Mouse (Mus musculus) right cerebral cortex, postnatal 25 days (tissue): ENCODE measurements around the gene Gm609.
A peak's percentile ranks its signal among the peaks of the same experiment; 100 is the strongest.
"Not testable (repeated sequence)": the region's sequence is repeated elsewhere in the genome, so short reads cannot be mapped to it uniquely, and the experiment has no call there.

ENCODE experiments used
- DNase-seq: peaks from one replicate; pipeline ENCODE4 v3.0.0; 2022

The Gm609 gene

GRCm38 (mm10) chr16:45492927-45493326, at the start of gene Gm609:
Gene Gm609 (minus strand): TSS chr16:45492969.
- no peak for DNase-seq

DNA sequence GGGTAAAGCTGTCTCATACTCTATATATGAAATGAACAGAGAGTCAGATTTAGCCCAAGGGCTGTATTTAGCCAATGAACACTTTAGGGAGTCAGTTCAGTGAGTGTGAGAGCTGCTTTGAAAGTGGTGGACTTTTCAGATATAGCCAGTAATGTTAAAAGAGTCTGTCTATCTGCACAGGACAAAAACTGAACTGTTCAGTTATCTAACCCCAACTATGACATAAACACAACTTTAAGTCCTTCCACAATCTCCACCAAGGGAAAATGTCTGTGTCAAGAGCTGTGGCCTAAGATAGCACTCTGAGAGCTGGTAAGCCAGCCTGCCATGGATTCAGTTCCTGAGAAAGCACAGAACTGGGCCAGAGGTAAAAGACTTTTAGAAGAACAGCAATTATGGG, 49.3 kb upstream of the Gm609 start:
- DNase-seq, result no peak

DNA sequence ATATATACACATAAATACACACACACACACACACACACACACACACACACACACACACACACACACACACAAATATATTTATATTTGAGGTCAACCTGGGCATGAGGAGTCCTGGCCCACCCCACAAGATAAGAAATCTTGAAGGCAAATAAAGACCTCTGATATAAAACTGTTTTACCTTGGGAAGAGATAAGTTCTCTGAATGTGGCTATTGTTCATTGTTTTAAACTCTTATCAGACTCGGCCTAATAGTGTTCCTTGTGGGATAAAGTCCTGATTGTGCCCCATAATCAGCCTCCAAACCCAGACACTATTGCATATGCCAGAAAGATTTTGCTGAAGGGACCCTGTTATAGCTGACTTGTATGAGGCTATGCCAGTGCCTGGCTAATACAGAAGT, 45.6 kb upstream of the Gm609 start:
- DNase-seq, result not testable (repeated sequence)

DNA sequence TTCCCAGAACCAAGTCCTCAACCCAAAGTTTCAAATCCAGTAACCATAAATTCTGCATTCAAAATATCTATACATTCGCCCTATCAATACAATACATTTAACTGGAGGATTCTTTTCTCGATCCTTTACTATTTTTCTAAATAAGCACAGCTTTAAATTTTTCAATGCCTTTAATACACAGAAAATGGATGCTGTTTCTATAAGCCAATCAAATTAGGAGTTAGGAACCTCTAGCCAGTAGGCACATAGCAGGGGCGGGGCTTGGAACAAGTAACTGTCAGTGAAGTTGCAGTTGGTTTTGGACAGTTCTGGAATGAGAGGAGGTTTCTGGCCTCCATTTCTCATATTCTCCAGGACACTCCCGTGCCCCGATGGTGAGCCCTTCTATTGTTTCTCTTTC, 42.2 kb upstream of the Gm609 start, which contains the start of gene Slc9c1:
TSS of gene Slc9c1 (plus strand) at position 301 of the 400 bp plus-strand sequence.
- no peak for DNase-seq

- no peak for DNase-seq
These were observed 39.2 kb upstream of the Gm609 start, which contains the start of gene Gm17783 for GRCm38 (mm10) chr16:45531950-45532349. Gene Gm17783 (minus strand): TSS chr16:45532050.

DNA sequence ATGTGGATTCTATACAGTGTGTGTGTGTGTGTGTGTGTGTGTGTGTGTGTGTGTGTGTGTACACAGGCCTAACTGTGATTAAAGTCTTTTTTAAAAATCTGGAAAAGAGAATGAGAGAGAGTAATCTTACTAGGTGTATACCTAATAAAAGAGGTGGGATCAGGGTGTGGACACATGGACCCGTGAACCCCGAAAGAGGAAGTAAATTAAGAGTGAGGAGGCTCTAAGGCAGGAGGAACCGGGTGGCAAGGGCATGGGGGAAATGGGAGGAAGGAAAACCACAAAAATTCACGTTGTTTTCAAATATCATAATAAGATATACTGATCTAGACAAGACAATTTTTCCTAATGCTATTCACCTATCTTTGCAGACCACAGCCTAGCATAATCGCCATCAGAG, 32.8 kb upstream of the Gm609 start:
- DNase-seq, result no peak

DNA sequence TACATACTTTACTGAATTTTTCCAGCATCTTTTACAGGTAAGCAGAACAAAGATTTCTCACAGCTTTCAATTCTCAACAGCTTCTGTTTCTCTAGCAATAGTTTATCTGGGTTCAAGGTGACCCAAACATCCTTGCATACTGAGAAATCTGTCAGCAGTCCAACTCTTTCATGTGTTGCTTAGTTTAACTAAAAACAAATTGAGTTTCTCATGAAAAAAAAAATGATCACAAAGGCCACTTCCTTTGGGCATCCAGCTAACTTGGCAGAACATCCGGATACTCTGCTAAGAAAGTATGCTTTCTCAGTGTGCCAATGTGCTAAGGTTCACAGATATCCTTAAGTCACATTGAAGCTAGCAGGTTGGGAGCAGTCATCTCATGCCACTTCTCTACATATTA, 2.6 kb upstream of the Gm609 start:
- no peak for DNase-seq

- DNase-seq, result no peak
These were observed 15.8 kb downstream of the Gm609 start for GRCm38 (mm10) chr16:45476991-45477390.

DNA sequence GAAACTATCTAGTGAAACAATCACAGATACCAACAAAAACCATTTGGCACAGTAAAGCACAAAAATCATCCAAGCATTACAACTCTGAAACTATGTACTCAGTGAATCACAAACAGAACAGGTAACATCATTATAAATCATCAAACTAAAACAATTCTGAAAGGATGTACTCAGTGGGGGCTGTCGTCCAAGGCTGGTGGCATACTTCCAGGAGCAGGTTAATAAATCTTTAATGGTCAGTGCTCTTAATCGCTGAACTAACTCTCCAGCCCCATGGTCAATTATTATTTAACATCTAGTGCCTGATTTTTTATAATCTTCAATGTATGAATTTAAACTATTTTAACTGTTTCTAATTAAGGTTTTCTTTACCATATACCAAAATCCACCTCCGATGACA, 20.9 kb downstream of the Gm609 start:
- not testable (repeated sequence) for DNase-seq

GRCm38 (mm10) chr16:45454762-45455161, 38.0 kb downstream of the Gm609 start:
- no peak for DNase-seq

DNA sequence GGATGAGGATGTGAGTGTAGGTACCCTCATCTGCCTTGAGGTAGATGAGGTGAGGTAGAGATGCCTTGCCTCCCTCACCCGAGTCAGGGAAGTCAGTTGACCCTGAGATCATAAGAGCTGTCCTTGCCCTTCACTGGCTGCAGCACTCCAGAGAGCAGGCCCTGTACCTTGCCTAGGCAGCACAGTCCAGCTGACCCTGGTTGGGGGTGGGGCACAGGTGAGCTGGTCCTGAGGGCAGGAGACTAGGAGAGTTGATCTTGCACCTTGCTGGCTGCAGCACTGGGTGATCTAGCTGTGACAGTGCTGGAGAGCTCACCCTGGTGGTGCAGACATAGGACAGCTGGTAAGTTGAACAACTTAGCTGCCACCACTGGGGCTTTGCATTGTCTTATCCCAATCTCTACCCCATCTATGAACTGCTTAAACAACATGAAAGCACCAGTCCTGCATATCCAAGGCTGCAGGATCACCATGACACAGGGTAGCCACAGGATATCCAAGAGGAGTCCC, 55.5 kb downstream of the Gm609 start:
- DNase-seq, result no peak

- no peak for DNase-seq
These were observed 57.2 kb downstream of the Gm609 start for GRCm38 (mm10) chr16:45435591-45435990.

- DNase-seq, result no peak
These were observed 65.1 kb downstream of the Gm609 start for GRCm38 (mm10) chr16:45427651-45428050.

GRCm38 (mm10) chr16:45413497-45413896, 79.3 kb downstream of the Gm609 start:
- no peak for DNase-seq

GRCm38 (mm10) chr16:45409064-45409446, 83.7 kb downstream of the Gm609 start:
- not testable (repeated sequence) for DNase-seq

DNA sequence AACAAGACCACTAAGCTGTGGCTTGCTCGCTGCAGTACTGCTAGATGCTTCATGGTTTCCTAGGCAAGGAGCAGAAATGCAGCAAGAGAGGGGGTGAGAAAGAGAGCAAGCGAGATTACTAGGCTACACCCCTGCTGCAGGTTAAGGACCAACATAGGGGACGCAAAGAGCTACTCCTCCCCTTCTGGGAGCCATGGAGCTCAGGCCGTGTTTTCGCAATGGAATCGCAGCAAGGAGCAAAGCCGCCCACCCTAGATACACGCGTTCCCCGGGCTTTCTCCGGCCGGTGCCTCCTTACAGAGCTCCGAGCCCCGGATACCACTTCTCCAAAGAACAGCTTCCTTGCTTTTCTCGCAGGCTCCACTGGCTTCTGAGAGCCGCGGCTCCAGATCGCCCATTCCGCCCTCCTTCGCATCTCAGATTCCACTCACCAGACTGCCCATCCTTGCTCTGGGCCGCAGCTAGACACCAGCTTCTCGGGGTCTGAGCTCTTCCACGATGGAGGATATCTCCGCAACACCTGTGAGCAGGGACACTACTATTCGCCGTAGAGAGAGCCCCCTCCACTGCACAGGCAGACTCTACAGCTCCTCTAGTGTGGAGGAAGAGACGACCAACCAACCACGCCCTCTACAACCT, 84.2 kb downstream of the Gm609 start, which contains the start of gene Cd200:
TSS of gene Cd200 (minus strand) at position 629 of the 639 bp plus-strand sequence.
- DNase-seq, result peak; percentile 75

GRCm38 (mm10) chr16:45407645-45408400, 84.9 kb downstream of the Gm609 start:
- DNase-seq, result no peak

DNA sequence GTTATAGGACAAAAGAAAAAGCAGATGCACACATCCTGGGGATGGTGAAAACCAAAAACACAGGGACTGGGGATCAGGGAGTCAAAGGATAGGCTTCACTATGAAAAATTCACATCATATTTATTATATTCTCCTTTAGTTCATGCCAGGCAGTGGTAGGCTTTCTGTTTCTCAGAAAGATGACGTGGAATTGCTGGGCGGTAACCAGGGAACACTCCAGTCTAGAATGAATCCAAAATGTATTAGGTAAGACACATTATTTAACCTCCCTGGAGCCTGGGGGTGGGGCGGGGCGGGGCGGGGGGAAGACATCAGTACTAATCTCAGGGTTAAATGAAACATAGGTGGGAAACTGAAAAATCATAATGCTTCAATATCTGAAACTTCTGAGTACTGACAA, 85.7 kb downstream of the Gm609 start:
- DNase-seq, result no peak

- DNase-seq, result no peak
These were observed 89.8 kb downstream of the Gm609 start for GRCm38 (mm10) chr16:45402951-45403350.

- no peak for DNase-seq
These were observed 90.7 kb downstream of the Gm609 start for GRCm38 (mm10) chr16:45402036-45402435.

- no peak for DNase-seq
These were observed 92.7 kb downstream of the Gm609 start for GRCm38 (mm10) chr16:45399947-45400555.

GRCm38 (mm10) chr16:45399411-45399810, 93.4 kb downstream of the Gm609 start:
- no peak for DNase-seq

DNA sequence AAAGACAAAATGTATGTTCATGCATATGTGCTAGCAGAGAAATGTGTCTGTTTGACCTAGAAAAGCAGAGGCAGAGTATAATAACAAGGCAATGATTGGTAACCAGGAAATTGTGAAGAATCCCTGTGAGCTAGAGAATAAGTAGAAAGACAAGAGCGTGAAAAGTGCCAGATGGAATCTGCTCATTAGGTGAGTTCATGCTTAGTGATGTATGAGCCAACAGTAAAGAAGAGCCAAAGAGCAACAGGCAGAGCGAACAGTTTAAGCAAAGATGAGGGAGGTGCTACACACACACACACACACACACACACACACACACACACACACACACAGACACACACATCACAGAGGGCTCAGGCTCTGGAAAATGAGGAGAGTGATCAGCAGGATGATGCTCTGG, 95.3 kb downstream of the Gm609 start:
- DNase-seq, result no peak

- no peak for DNase-seq
These were observed 100.5 kb downstream of the Gm609 start for GRCm38 (mm10) chr16:45392246-45392645.
